Mouse (Mus musculus): Measurements from ENCODE around the gene Spock1. TPM values are rescaled to one million over a fixed set of nuclear protein-coding genes. Genes with fewer than 3 reads are reported as not detected.

Spock1 gene
- polyA plus RNA-seq, 1 experiment from 2014 or later, result 0.12 TPM

DNA sequence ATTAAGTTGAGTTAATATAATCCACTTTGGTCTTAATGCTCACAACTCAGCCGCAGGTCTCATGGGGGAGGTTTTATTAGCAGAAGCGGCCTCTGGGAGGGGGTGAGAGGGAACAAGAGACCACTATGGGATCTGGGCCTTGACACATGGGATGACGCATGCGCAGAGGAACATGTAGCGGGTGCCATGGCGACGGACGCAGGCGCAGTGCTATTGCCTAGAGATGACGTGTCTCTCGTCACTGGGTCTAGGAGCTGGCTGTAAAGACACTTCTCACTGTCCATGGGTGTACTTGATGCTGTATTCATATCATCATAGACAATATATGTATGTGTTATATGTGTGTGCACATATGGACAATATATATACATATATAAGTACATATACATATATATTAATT, 29.3 kb downstream of the Spock1 start:
- Histone ChIP-seq H3K4me3 (ENCODE audit: low read depth, low read length) (no peak overlapping the region), H3K9me3 (replicated peaks; ENCODE audit: control insufficient read depth, low read length) (no peaks in the 10 kb centered on the region), H3K4me1 (ENCODE audit: control insufficient read depth, low read depth, low read length) (no peaks in the 10 kb centered on the region), H3K36me3 (ENCODE audit: control insufficient read depth, insufficient read depth) (no peaks in the 10 kb centered on the region), H3K27ac (ENCODE audit: low read length) (no peak overlapping the region), H3K27me3 (ENCODE audit: control insufficient read depth, insufficient read depth, low read depth, low read length) (no peaks in the 10 kb centered on the region), H3K4me2 (ENCODE audit: low read depth, low read length) (no peak overlapping the region), H3K9ac (ENCODE audit: low read depth, low read length) (no peak overlapping the region)
- no peak for ATAC-seq (ENCODE audit: low read depth)
- 80% methylated on average over 11 of the region's 11 CpGs for WGBS (ENCODE audit: insufficient replicate concordance)

- Histone ChIP-seq H3K36me3 (ENCODE audit: control insufficient read depth, insufficient read depth) (no peaks in the 10 kb centered on the region), H3K27me3 (ENCODE audit: control insufficient read depth, insufficient read depth, low read depth, low read length) (no peaks in the 10 kb centered on the region), H3K27ac (ENCODE audit: low read length) (no peak overlapping the region), H3K4me2 (ENCODE audit: low read depth, low read length) (no peak overlapping the region), H3K9me3 (replicated peaks; ENCODE audit: control insufficient read depth, low read length) (no peaks in the 10 kb centered on the region), H3K4me3 (ENCODE audit: low read depth, low read length) (no peak overlapping the region), H3K4me1 (ENCODE audit: control insufficient read depth, low read depth, low read length) (no peaks in the 10 kb centered on the region), H3K9ac (ENCODE audit: low read depth, low read length) (no peak overlapping the region)
- no peak for ATAC-seq (ENCODE audit: low read depth)
- WGBS (ENCODE audit: insufficient replicate concordance), result 66% methylated on average over 10 of the region's 10 CpGs
These were observed 30.4 kb downstream of the Spock1 start for GRCm38 (mm10) chr13:57877782-57878181.

DNA sequence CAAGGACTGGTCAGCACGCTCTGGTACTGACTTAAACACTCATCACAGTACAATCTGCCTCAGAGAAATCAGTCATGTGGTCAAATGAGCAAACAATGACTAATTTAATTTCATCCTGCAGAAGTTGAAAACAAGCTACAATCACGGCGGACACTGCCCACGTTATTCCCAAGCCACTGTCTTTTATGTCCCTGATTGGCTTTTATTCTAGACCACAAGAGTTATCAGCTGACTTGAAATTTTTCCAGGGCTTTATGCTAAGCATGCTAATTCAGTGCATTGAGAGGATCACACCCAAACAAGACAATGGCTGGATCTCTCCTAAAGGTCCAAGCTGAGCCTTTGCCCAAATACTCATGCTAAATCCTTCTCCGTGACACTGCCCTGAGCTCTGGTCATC, 31.2 kb downstream of the Spock1 start:
- Histone ChIP-seq H3K4me3 (ENCODE audit: low read depth, low read length) (no peak overlapping the region), H3K27ac (ENCODE audit: low read length) (no peak overlapping the region)
- WGBS (ENCODE audit: insufficient replicate concordance), result 69% methylated on average over 5 of the region's 5 CpGs

GRCm38 (mm10) chr13:57870058-57870457, 38.1 kb downstream of the Spock1 start:
- Histone ChIP-seq H3K9me3 (replicated peaks; ENCODE audit: control insufficient read depth, low read length) (no peaks in the 10 kb centered on the region), H3K4me2 (ENCODE audit: low read depth, low read length) (no peak overlapping the region), H3K27ac (ENCODE audit: low read length) (no peak overlapping the region), H3K9ac (ENCODE audit: low read depth, low read length) (no peak overlapping the region), H3K4me3 (ENCODE audit: low read depth, low read length) (no peak overlapping the region), H3K4me1 (ENCODE audit: control insufficient read depth, low read depth, low read length) (no peaks in the 10 kb centered on the region), H3K27me3 (ENCODE audit: control insufficient read depth, insufficient read depth, low read depth, low read length) (no peaks in the 10 kb centered on the region), H3K36me3 (ENCODE audit: control insufficient read depth, insufficient read depth) (no peaks in the 10 kb centered on the region)
- no peak for ATAC-seq (ENCODE audit: low read depth)
- 59% methylated on average over 4 of the region's 4 CpGs for WGBS (ENCODE audit: insufficient replicate concordance)

More for the DNA sequence above, 31.2 kb downstream of the Spock1 start:
- H3K4me1 ChIP-seq (ENCODE audit: control insufficient read depth, low read depth, low read length), result no peaks in the 10 kb centered on the region
- H3K9me3 ChIP-seq (replicated peaks; ENCODE audit: control insufficient read depth, low read length), result no peaks in the 10 kb centered on the region
- H3K4me2 ChIP-seq (ENCODE audit: low read depth, low read length), result no peak overlapping the region
- H3K36me3 ChIP-seq (ENCODE audit: control insufficient read depth, insufficient read depth), result no peaks in the 10 kb centered on the region
- no peak for ATAC-seq (ENCODE audit: low read depth)
- H3K27me3 ChIP-seq (ENCODE audit: control insufficient read depth, insufficient read depth, low read depth, low read length), result no peaks in the 10 kb centered on the region
- H3K9ac ChIP-seq (ENCODE audit: low read depth, low read length), result no peak overlapping the region

DNA sequence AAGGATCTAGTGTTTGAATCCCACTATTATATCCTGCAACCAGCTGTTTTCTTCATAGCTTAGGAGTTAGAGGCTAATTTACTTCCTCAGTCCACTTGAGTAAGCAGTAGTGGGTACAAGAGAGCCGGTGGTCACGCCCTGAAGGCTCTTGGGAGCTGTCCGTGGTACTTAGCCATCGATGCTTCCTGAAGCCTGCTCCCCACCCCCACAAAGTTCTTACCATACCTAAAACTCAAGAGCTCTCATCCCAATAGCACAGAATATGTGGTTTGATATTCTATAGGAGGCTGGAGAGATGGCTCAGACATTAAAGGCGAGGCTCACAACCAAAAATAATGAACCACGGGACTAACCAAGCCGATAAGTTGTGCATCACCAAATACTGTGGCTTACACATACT, 40.5 kb downstream of the Spock1 start:
- no peak for ATAC-seq (ENCODE audit: low read depth)
- Histone ChIP-seq H3K36me3 (ENCODE audit: control insufficient read depth, insufficient read depth) (no peaks in the 10 kb centered on the region), H3K4me1 (ENCODE audit: control insufficient read depth, low read depth, low read length) (no peaks in the 10 kb centered on the region), H3K9me3 (replicated peaks; ENCODE audit: control insufficient read depth, low read length) (no peaks in the 10 kb centered on the region), H3K4me2 (ENCODE audit: low read depth, low read length) (no peak overlapping the region), H3K27me3 (ENCODE audit: control insufficient read depth, insufficient read depth, low read depth, low read length) (no peaks in the 10 kb centered on the region), H3K4me3 (ENCODE audit: low read depth, low read length) (no peak overlapping the region), H3K9ac (ENCODE audit: low read depth, low read length) (no peak overlapping the region), H3K27ac (ENCODE audit: low read length) (no peak overlapping the region)
- 39% methylated on average over 7 of the region's 7 CpGs for WGBS (ENCODE audit: insufficient replicate concordance)

- Histone ChIP-seq H3K4me3 (ENCODE audit: low read depth, low read length) (no peak overlapping the region), H3K27ac (ENCODE audit: low read length) (no peak overlapping the region), H3K9ac (ENCODE audit: low read depth, low read length) (no peak overlapping the region), H3K27me3 (ENCODE audit: control insufficient read depth, insufficient read depth, low read depth, low read length) (no peaks in the 10 kb centered on the region), H3K4me2 (ENCODE audit: low read depth, low read length) (no peak overlapping the region), H3K4me1 (ENCODE audit: control insufficient read depth, low read depth, low read length) (no peaks in the 10 kb centered on the region), H3K36me3 (ENCODE audit: control insufficient read depth, insufficient read depth) (no peaks in the 10 kb centered on the region), H3K9me3 (replicated peaks; ENCODE audit: control insufficient read depth, low read length) (no peaks in the 10 kb centered on the region)
- WGBS (ENCODE audit: insufficient replicate concordance), result 41% methylated on average over 4 of the region's 4 CpGs
- ATAC-seq (ENCODE audit: low read depth), result no peak
These were observed 43.1 kb downstream of the Spock1 start for GRCm38 (mm10) chr13:57865029-57865428.

- Histone ChIP-seq H3K9ac (ENCODE audit: low read depth, low read length) (no peak overlapping the region), H3K9me3 (replicated peaks; ENCODE audit: control insufficient read depth, low read length) (no peaks in the 10 kb centered on the region), H3K27ac (ENCODE audit: low read length) (no peak overlapping the region), H3K27me3 (ENCODE audit: control insufficient read depth, insufficient read depth, low read depth, low read length) (no peaks in the 10 kb centered on the region), H3K4me2 (ENCODE audit: low read depth, low read length) (no peak overlapping the region), H3K36me3 (ENCODE audit: control insufficient read depth, insufficient read depth) (no peaks in the 10 kb centered on the region), H3K4me1 (ENCODE audit: control insufficient read depth, low read depth, low read length) (no peaks in the 10 kb centered on the region), H3K4me3 (ENCODE audit: low read depth, low read length) (no peak overlapping the region)
- ATAC-seq (ENCODE audit: low read depth), result no peak
- 61% methylated on average over 9 of the region's 9 CpGs for WGBS (ENCODE audit: insufficient replicate concordance)
These were observed 49.6 kb downstream of the Spock1 start for GRCm38 (mm10) chr13:57858491-57858890.

GRCm38 (mm10) chr13:57857016-57857415, 51.1 kb downstream of the Spock1 start:
- H3K9ac ChIP-seq (ENCODE audit: low read depth, low read length), result no peak overlapping the region
- no peaks in the 10 kb centered on the region for H3K27me3 ChIP-seq (ENCODE audit: control insufficient read depth, insufficient read depth, low read depth, low read length)
- no peak for ATAC-seq (ENCODE audit: low read depth)
- no peaks in the 10 kb centered on the region for H3K9me3 ChIP-seq (replicated peaks; ENCODE audit: control insufficient read depth, low read length)
- H3K27ac ChIP-seq (ENCODE audit: low read length), result no peak overlapping the region
- H3K36me3 ChIP-seq (ENCODE audit: control insufficient read depth, insufficient read depth), result no peaks in the 10 kb centered on the region
- H3K4me3 ChIP-seq (ENCODE audit: low read depth, low read length), result no peak overlapping the region
- H3K4me2 ChIP-seq (ENCODE audit: low read depth, low read length), result no peak overlapping the region
- H3K4me1 ChIP-seq (ENCODE audit: control insufficient read depth, low read depth, low read length), result no peaks in the 10 kb centered on the region
- WGBS (ENCODE audit: insufficient replicate concordance), result 76% methylated on average over 3 of the region's 3 CpGs

DNA sequence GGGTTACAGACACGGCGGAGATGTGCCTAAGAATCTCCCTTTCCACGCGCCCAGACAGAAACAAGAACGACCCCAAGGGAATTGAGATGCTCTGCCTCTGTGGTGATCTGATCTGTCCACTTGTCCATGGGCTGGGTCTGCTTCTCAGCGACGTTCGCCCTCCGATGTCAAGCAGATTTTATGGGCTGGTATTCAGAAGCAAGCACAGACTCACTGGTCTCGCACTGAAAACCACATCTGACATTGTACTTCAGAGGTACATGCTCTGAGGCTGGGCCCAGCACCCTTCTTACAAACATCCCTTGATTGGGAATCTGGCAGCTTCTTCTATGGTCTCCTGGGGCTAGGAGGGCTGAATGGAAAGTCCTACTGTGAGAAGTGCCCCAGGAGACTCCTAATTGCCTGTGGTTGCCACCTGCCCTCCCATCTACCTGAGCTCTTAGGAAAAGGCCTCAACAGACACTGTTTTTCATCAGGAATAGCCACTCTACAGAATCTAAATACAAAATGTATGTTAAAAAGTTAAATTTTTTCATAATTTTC, 51.8 kb downstream of the Spock1 start:
- no peak for ATAC-seq (ENCODE audit: low read depth)
- no peak overlapping the region for H3K9ac ChIP-seq (ENCODE audit: low read depth, low read length)
- no peaks in the 10 kb centered on the region for H3K27me3 ChIP-seq (ENCODE audit: control insufficient read depth, insufficient read depth, low read depth, low read length)
- H3K36me3 ChIP-seq (ENCODE audit: control insufficient read depth, insufficient read depth), result no peaks in the 10 kb centered on the region
- H3K4me3 ChIP-seq (ENCODE audit: low read depth, low read length), result no peak overlapping the region
- 67% methylated on average over 10 of the region's 10 CpGs for WGBS (ENCODE audit: insufficient replicate concordance)
- no peaks in the 10 kb centered on the region for H3K4me1 ChIP-seq (ENCODE audit: control insufficient read depth, low read depth, low read length)
- no peak overlapping the region for H3K4me2 ChIP-seq (ENCODE audit: low read depth, low read length)
- no peak overlapping the region for H3K27ac ChIP-seq (ENCODE audit: low read length)
- no peaks in the 10 kb centered on the region for H3K9me3 ChIP-seq (replicated peaks; ENCODE audit: control insufficient read depth, low read length)
